Mouse (Mus musculus): ENCODE results near the gene Tapbp. TPM values are rescaled to one million over a fixed set of nuclear protein-coding genes. Genes with fewer than 3 reads are reported as not detected.

The Tapbp gene
- total and polyA plus RNA-seq, 3 experiments = 45.3 to 134 (median 116) TPM

GRCm38 (mm10) chr17:33977861-33978557 lies 62.3 kb downstream of the Tapbp start:
- peaks cover 0 to 12% of the 10 kb centered on the region in 2 experiments for H3K36me3 ChIP-seq (replicated peaks in 1 of 2; ENCODE audit: control insufficient read depth in 1 of 2, insufficient read depth in 1 of 2, low read length in 1 of 2)
- no peaks in the 10 kb centered on the region for H3K27me3 ChIP-seq (replicated peaks)
- in situ Hi-C loops (cut with MboI; ENCODE audit: low pct_ligation_motif_present, low pct_unique_long_range_greater_than_20kb, low sequenced_read_pairs) (loop anchor here (25.0 kb wide), 1 partner anchor 1484 kb away; the partner anchor contains the start of gene H2-Q10), dilution Hi-C loops (cut with MboI; ENCODE audit: extremely low pct_ligation_motif_present, extremely low pct_unique_long_range_greater_than_20kb, low sequenced_read_pairs) (no loop called here)
- peak overlapping the region; percentile 52 to 70 (median 69) for H3K4me3 ChIP-seq (replicated peaks in 1 of 3; ENCODE audit: low read depth in 2 of 3, low read length in 2 of 3, poor library complexity in 1 of 3)
- peak overlapping the region; percentile 32 for H3K4me2 ChIP-seq (ENCODE audit: insufficient read depth, low read depth, poor library complexity, severe bottlenecking)
- TF ChIP-seq PAX5 (IDR thresholded peaks at IDR 0.05; ENCODE audit: low read length) = no peak
- no peak for TF ChIP-seq MAFK (IDR thresholded peaks at IDR 0.05; ENCODE audit: insufficient replicate concordance, low read length)
- no peak for TF ChIP-seq ETS1 (conservative IDR thresholded peaks at IDR 0.05; ENCODE audit: low read depth, low read length)
- TF ChIP-seq POLR2A (IDR thresholded peaks at IDR 0.05; ENCODE audit: low read depth, low read length) = no peak
- no peak for TF ChIP-seq JUN (IDR thresholded peaks at IDR 0.05; ENCODE audit: insufficient read depth, low read depth, low read length)
- TF ChIP-seq EP300 (IDR thresholded peaks at IDR 0.05; ENCODE audit: low read length) = no peak
- no peak for TF ChIP-seq USF1 (IDR thresholded peaks at IDR 0.05; ENCODE audit: low read depth, low read length)
- no peak for TF ChIP-seq RAD21 (IDR thresholded peaks at IDR 0.05; ENCODE audit: low read depth, low read length)
- TF ChIP-seq GABPA (IDR thresholded peaks at IDR 0.05; ENCODE audit: insufficient replicate concordance, low read depth, low read length) = no peak
- TF ChIP-seq SMC3 (IDR thresholded peaks at IDR 0.05; ENCODE audit: low read depth, low read length) = no peak
- TF ChIP-seq CHD1 (IDR thresholded peaks at IDR 0.05; ENCODE audit: low read depth, low read length) = no peak
- no peak for TF ChIP-seq TCF12 (IDR thresholded peaks at IDR 0.05; ENCODE audit: low read depth, low read length)
- TF ChIP-seq POLR2AphosphoS2 (IDR thresholded peaks at IDR 0.05; ENCODE audit: low read depth, low read length) = no peak
- no peak for TF ChIP-seq ELF1 (IDR thresholded peaks at IDR 0.05; ENCODE audit: low read depth, low read length)
- no peak for TF ChIP-seq MAZ (IDR thresholded peaks at IDR 0.05; ENCODE audit: low read depth, low read length)
- no peak for TF ChIP-seq IRF4 (IDR thresholded peaks at IDR 0.05; ENCODE audit: low read depth, low read length)
- H3K27ac ChIP-seq (ENCODE audit: insufficient read depth, low read depth) = peak overlapping the region; percentile 16; the same call in 1 of the 2 replicates
- H3K4me1 ChIP-seq (ENCODE audit: control insufficient read depth in 1 of 2, insufficient read depth in 2 of 2) = peaks cover 6 to 18% of the 10 kb centered on the region in 2 experiments; a peak in 3 of 4 replicates
- peak overlapping the region; percentile 31 for H3K9ac ChIP-seq (ENCODE audit: insufficient read depth, low read depth)
- no peaks in the 10 kb centered on the region for H3K9me3 ChIP-seq (replicated peaks; ENCODE audit: low read length)
- H3K79me2 ChIP-seq (replicated peaks; ENCODE audit: control insufficient read depth, extremely low read depth, insufficient read depth, poor library complexity, severe bottlenecking) = no peaks in the 10 kb centered on the region
- no peak for DNase-seq (ENCODE audit: extremely low read depth)

- peak; percentile 99 for DNase-seq (ENCODE audit: extremely low read depth)
- peak overlapping the region; percentile 31 for H3K9ac ChIP-seq (ENCODE audit: insufficient read depth, low read depth)
- peaks cover 6 to 18% of the 10 kb centered on the region in 2 experiments; a peak in 3 of 4 replicates for H3K4me1 ChIP-seq (ENCODE audit: control insufficient read depth in 1 of 2, insufficient read depth in 2 of 2)
- no peak overlapping the region for H3K4me2 ChIP-seq (ENCODE audit: insufficient read depth, low read depth, poor library complexity, severe bottlenecking)
- H3K27ac ChIP-seq (ENCODE audit: insufficient read depth, low read depth) = peak overlapping the region; percentile 16; the same call in 1 of the 2 replicates
- H3K9me3 ChIP-seq (replicated peaks; ENCODE audit: low read length) = no peaks in the 10 kb centered on the region
- dilution Hi-C loops (cut with MboI; ENCODE audit: extremely low pct_ligation_motif_present, extremely low pct_unique_long_range_greater_than_20kb, low sequenced_read_pairs) (no loop called here), in situ Hi-C loops (cut with MboI; ENCODE audit: low pct_ligation_motif_present, low pct_unique_long_range_greater_than_20kb, low sequenced_read_pairs) (loop anchor here (25.0 kb wide), 1 partner anchor 1484 kb away; the partner anchor contains the start of gene H2-Q10)
- peak overlapping the region; percentile 52 to 70 (median 69) for H3K4me3 ChIP-seq (replicated peaks in 1 of 3; ENCODE audit: low read depth in 2 of 3, low read length in 2 of 3, poor library complexity in 1 of 3)
- H3K79me2 ChIP-seq (replicated peaks; ENCODE audit: control insufficient read depth, extremely low read depth, insufficient read depth, poor library complexity, severe bottlenecking) = no peaks in the 10 kb centered on the region
- H3K36me3 ChIP-seq (replicated peaks in 1 of 2; ENCODE audit: control insufficient read depth in 1 of 2, insufficient read depth in 1 of 2, low read length in 1 of 2) = peaks cover 0 to 12% of the 10 kb centered on the region in 2 experiments
- no peaks in the 10 kb centered on the region for H3K27me3 ChIP-seq (replicated peaks)
- TF ChIP-seq MEF2A (IDR thresholded peaks at IDR 0.05; ENCODE audit: borderline replicate concordance, low read depth, low read length) (0 out of 2 replicates have a peak, but pooled peaks have one; percentile 51), TCF12 (IDR thresholded peaks at IDR 0.05; ENCODE audit: low read depth, low read length) (peak; percentile 80), MXI1 (IDR thresholded peaks at IDR 0.05; ENCODE audit: low read depth, low read length) (no peak; the same call in 1 of the 2 replicates), ELF1 (IDR thresholded peaks at IDR 0.05; ENCODE audit: low read depth, low read length) (no peak; the same call in 1 of the 2 replicates), CHD2 (IDR thresholded peaks at IDR 0.05; ENCODE audit: low read length) (peak; percentile 77; the same call in 1 of the 2 replicates), IRF4 (IDR thresholded peaks at IDR 0.05; ENCODE audit: low read depth, low read length) (peak; percentile 98), MAZ (IDR thresholded peaks at IDR 0.05; ENCODE audit: low read depth, low read length) (no peak), ETS1 (conservative IDR thresholded peaks at IDR 0.05; ENCODE audit: low read depth, low read length) (peak; percentile 95), RCOR1 (conservative IDR thresholded peaks at IDR 0.05; ENCODE audit: low read depth, low read length) (peak; percentile 37; the same call in 1 of the 2 replicates), CTCF (conservative IDR thresholded peaks at IDR 0.05 in 1 of 2, IDR thresholded peaks at IDR 0.05 in 1 of 2; ENCODE audit: low read depth in 2 of 2, low read length in 2 of 2) (no peak), USF1 (IDR thresholded peaks at IDR 0.05; ENCODE audit: low read depth, low read length) (no peak), JUN (IDR thresholded peaks at IDR 0.05; ENCODE audit: insufficient read depth, low read depth, low read length) (peak; percentile 71), RAD21 (IDR thresholded peaks at IDR 0.05; ENCODE audit: low read depth, low read length) (no peak), NELFE (IDR thresholded peaks at IDR 0.05; ENCODE audit: low read depth, low read length) (peak; percentile 66; the same call in 1 of the 2 replicates), HCFC1 (IDR thresholded peaks at IDR 0.05; ENCODE audit: low read depth, low read length) (no peak), MYC (IDR thresholded peaks at IDR 0.05; ENCODE audit: low read depth, low read length) (0 out of 2 replicates have a peak, but pooled peaks have one; percentile 60), UBTF (IDR thresholded peaks at IDR 0.05; ENCODE audit: low read depth, low read length) (no peak), CHD1 (IDR thresholded peaks at IDR 0.05; ENCODE audit: low read depth, low read length) (no peak), SIN3A (IDR thresholded peaks at IDR 0.05; ENCODE audit: low read length) (peak; percentile 72; the same call in 1 of the 2 replicates), POLR2AphosphoS2 (IDR thresholded peaks at IDR 0.05; ENCODE audit: low read depth, low read length) (peak; percentile 62; the same call in 1 of the 2 replicates), BHLHE40 (IDR thresholded peaks at IDR 0.05; ENCODE audit: low read depth, low read length) (peak; percentile 63), MAFK (IDR thresholded peaks at IDR 0.05; ENCODE audit: insufficient replicate concordance, low read length) (no peak), JUND (conservative IDR thresholded peaks at IDR 0.05; ENCODE audit: low read depth, low read length) (peak; percentile 45; the same call in 1 of the 2 replicates)
These were observed 62.9 kb downstream of the Tapbp start for GRCm38 (mm10) chr17:33978631-33979031.
